Mouse (Mus musculus): ENCODE measurements around the gene Psma1.

DNA sequence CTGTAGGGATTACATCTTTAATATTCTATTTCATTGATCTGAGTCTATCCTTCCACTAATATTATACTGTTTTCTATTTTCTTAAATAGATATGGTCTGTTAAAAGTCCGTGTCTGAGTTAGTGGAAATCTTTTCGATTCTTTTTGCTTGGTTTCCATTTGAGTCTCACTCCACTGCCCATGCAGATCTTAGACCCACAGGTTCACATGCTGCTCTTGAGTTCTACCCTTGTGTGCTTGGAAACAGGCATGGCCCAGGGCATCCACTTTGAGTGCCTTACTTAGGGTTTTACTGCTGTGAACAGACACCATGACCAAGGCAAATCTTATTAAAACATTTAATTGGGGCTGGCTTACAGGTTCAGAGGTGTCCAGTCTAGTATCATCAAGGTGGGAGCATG, 24.9 kb upstream of the Psma1 start:
- TF ChIP-seq CTCF (IDR thresholded peaks at IDR 0.05; ENCODE audit: extremely low read depth, insufficient read length, insufficient replicate concordance, low read depth, low read length) (no peak), POLR2A (IDR thresholded peaks at IDR 0.05; ENCODE audit: low read depth, low read length) (no peak)
